Mouse (Mus musculus) layer of hippocampus, adult 11-12 months (tissue): ENCODE data around the gene Grb14.

Experiments
- DNase-seq: peaks from one replicate; pipeline ENCODE4 v3.0.0; 2022; ENCODE audit warnings: low spot score

The Grb14 gene

GRCm38 (mm10) chr2:64878275-64878674 lies 146.5 kb downstream of the Grb14 start:
- DNase-seq: no peak
